ENCODE assay signal across 20 mouse cellular contexts in the genomic region with DNA sequence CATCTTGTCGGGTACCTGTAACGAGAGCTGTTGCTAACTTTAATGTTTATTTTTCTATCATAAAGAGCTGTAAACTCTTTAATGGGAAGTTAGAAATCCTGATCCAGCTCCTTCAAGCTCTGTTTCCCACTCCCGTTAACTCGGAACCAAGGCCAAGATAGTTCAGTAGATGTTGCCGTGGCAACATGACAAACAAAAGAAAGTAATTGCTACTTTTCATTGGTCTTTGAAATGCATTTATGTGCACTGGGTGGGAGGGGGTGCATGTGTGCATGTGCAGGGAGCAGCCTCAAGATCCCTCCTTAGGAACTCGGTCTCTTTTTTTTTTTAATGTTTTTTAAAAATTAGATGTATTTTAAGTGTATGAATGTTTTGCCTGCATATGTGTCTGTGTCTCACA. TPM values are rescaled to one million over a fixed set of nuclear protein-coding genes. Genes with fewer than 3 reads are reported as not detected.
DNase-seq lines count a peak whose midpoint lies in the region; ATAC-seq and TF ChIP-seq lines count a peak whose summit lies in the region.
"Had no signal": no experiment of that assay in that cellular context is flagged by ENCODE, and none has a peak within 500 bp of the region (broad histone marks: within the 10 kb centered on the region; RNA-seq: fewer than 3 reads in every experiment).

No protein-coding gene starts in this region.

- no peak overlapping the region for H3K27ac ChIP-seq in forebrain, embryonic 13.5 days
- no peak overlapping the region for H3K27ac ChIP-seq in forebrain, embryonic 11.5 days (ENCODE audit: low read depth, low read length)
- no peak overlapping the region for H3K27ac ChIP-seq in forebrain, postnatal 0 days (ENCODE audit: low read depth, low read length)
- H3K27ac ChIP-seq: heart, embryonic 10.5 days; layer of hippocampus, adult 2 months; liver, embryonic 12.5 days; lung, embryonic 15.5 days had no signal

- no peak overlapping the region for H3K9ac ChIP-seq in forebrain, embryonic 13.5 days
- H3K9ac ChIP-seq in forebrain, embryonic 11.5 days (ENCODE audit: low read length) = no peak overlapping the region
- H3K9ac ChIP-seq in forebrain, postnatal 0 days = no peak overlapping the region
- H3K9ac ChIP-seq: liver, embryonic 12.5 days; lung, embryonic 15.5 days had no signal

- ATAC-seq in forebrain, embryonic 13.5 days = peak; percentile 58; the same call in 1 of the 2 replicates
- no peak for ATAC-seq in forebrain, embryonic 11.5 days (replicated peaks; ENCODE audit: low FRiP score)
- peak; percentile 81 for ATAC-seq in forebrain, postnatal 0 days
- ATAC-seq: liver, embryonic 12.5 days had no signal

- peaks cover 42% of the 10 kb centered on the region for H3K36me3 ChIP-seq in forebrain, embryonic 13.5 days (ENCODE audit: poor library complexity, severe bottlenecking)
- peaks cover 5% of the 10 kb centered on the region; the same call in 1 of the 2 replicates for H3K36me3 ChIP-seq in forebrain, embryonic 11.5 days (ENCODE audit: control insufficient read depth, insufficient read depth, low read length)
- H3K36me3 ChIP-seq in forebrain, postnatal 0 days (ENCODE audit: insufficient read depth) = peaks cover 17% of the 10 kb centered on the region

- no peak overlapping the region for H3K4me2 ChIP-seq in forebrain, embryonic 13.5 days
- H3K4me2 ChIP-seq in forebrain, embryonic 11.5 days (ENCODE audit: low read depth, low read length, severe bottlenecking) = no peak overlapping the region
- H3K4me2 ChIP-seq in forebrain, postnatal 0 days (ENCODE audit: low read depth) = no peak overlapping the region
- H3K4me2 ChIP-seq: liver, embryonic 12.5 days; lung, embryonic 15.5 days had no signal

- WGBS in forebrain, embryonic 13.5 days = 28% methylated on average over 6 of the region's 6 CpGs
- 49% methylated on average over 6 of the region's 6 CpGs for WGBS in forebrain, embryonic 11.5 days
- WGBS in forebrain, postnatal 0 days = 16% methylated on average over 6 of the region's 6 CpGs

- peaks cover 21% of the 10 kb centered on the region for H3K4me1 ChIP-seq in forebrain, embryonic 13.5 days
- H3K4me1 ChIP-seq in forebrain, embryonic 11.5 days (replicated peaks; ENCODE audit: control insufficient read depth, insufficient read depth, low read length) = 0 out of 2 replicates have a peak, but pooled peaks cover 2% of the 10 kb centered on the region
- H3K4me1 ChIP-seq in forebrain, postnatal 0 days (ENCODE audit: insufficient read depth) = no peaks in the 10 kb centered on the region
- H3K4me1 ChIP-seq: heart, embryonic 10.5 days; liver, embryonic 12.5 days; lung, embryonic 15.5 days had no signal

- H3K27me3 ChIP-seq in forebrain, embryonic 13.5 days = no peaks in the 10 kb centered on the region
- H3K27me3 ChIP-seq in forebrain, embryonic 11.5 days (ENCODE audit: control insufficient read depth, insufficient read depth, low read length) = no peaks in the 10 kb centered on the region
- H3K27me3 ChIP-seq in forebrain, postnatal 0 days (ENCODE audit: insufficient read depth, low read length) = no peaks in the 10 kb centered on the region
- H3K27me3 ChIP-seq: liver, embryonic 12.5 days; lung, embryonic 15.5 days had no signal

- TF ChIP-seq CTCF in forebrain, postnatal 0 days (IDR thresholded peaks at IDR 0.05; ENCODE audit: low read depth) = no peak

- no peak overlapping the region for H3K4me3 ChIP-seq in forebrain, embryonic 13.5 days
- H3K4me3 ChIP-seq in forebrain, embryonic 11.5 days (ENCODE audit: low read depth, low read length) = no peak overlapping the region
- no peak overlapping the region for H3K4me3 ChIP-seq in forebrain, postnatal 0 days (ENCODE audit: low read depth, low read length)
- H3K4me3 ChIP-seq: heart, embryonic 10.5 days; layer of hippocampus, adult 2 months; liver, embryonic 12.5 days; lung, embryonic 15.5 days had no signal

- H3K9me3 ChIP-seq in forebrain, embryonic 13.5 days (replicated peaks) = no peaks in the 10 kb centered on the region
- no peaks in the 10 kb centered on the region for H3K9me3 ChIP-seq in forebrain, embryonic 11.5 days (ENCODE audit: control insufficient read depth, low read length)
- no peaks in the 10 kb centered on the region for H3K9me3 ChIP-seq in forebrain, postnatal 0 days (ENCODE audit: low read length)
- H3K9me3 ChIP-seq: heart, embryonic 10.5 days; liver, embryonic 12.5 days; lung, embryonic 15.5 days had no signal

- DNase-seq in forebrain, embryonic 11.5 days (ENCODE audit: low spot score) = no peak
- peak; percentile 17 for DNase-seq in lung, postnatal 36 days
- no peak for DNase-seq in lung, postnatal 25 days (ENCODE audit: low spot score)
- DNase-seq in brain, embryonic 18.5 days (ENCODE audit: low read depth, low spot score) = peak; percentile 39
- DNase-seq in forebrain, postnatal 0 days = peak; percentile 61
- no peak for DNase-seq in gastrocnemius, postnatal 4 days (ENCODE audit: low spot score in 2 of 2)
- DNase-seq in gastrocnemius, adult 8-10 months (ENCODE audit: low spot score in 2 of 2) = no peak
- DNase-seq: adrenal gland, postnatal 25 days; cerebellum, postnatal 10 days; gastrocnemius, postnatal 36 days; heart, postnatal 14 days; left cerebral cortex, postnatal 4 days; right cerebral cortex, postnatal 4 days; thymus, postnatal 25 days had no signal

RNA-seq across cellular contexts. Expression of gene Kcnh3, which starts 29.6 kb away (rescaled TPM):
- 2.3 and 2.5 TPM in 2 replicates for polyA plus RNA-seq in forebrain, embryonic 13.5 days (2015; fragmentation: Nextera tagmentation; extraction: Ambion mirVana)
- polyA plus RNA-seq in forebrain, embryonic 11.5 days (2014; fragmentation: Nextera tagmentation; extraction: Ambion mirVana) = 0.08 and 0.12 TPM in 2 replicates
- 22.9 and 435 TPM in 2 replicates for total RNA-seq in forebrain, postnatal 0 days (2014; rRNA removed)
- polyA plus RNA-seq in forebrain, postnatal 0 days (2015; fragmentation: Nextera tagmentation; extraction: Ambion mirVana) = 7.7 and 8.2 TPM in 2 replicates
- total RNA-seq in gastrocnemius, postnatal 4 days (2021) = under 1 TPM; 0.10 to 0.13 TPM
- not detected for total RNA-seq in gastrocnemius, adult 8-10 months (2022)
- total RNA-seq: megakaryocyte-erythroid progenitor cell, adult 5-6 weeks had no signal
- polyA plus RNA-seq: liver, embryonic 12.5 days had no signal

RNA-seq across cellular contexts. Expression of gene Mcrs1, which starts 56.7 kb away (rescaled TPM):
- polyA plus RNA-seq in forebrain, embryonic 13.5 days (2015; fragmentation: Nextera tagmentation; extraction: Ambion mirVana) = 198 and 213 TPM in 2 replicates
- polyA plus RNA-seq in forebrain, embryonic 11.5 days (2014; fragmentation: Nextera tagmentation; extraction: Ambion mirVana) = 194 and 204 TPM in 2 replicates
- total RNA-seq in forebrain, postnatal 0 days (2014; rRNA removed) = 231 and 250 TPM in 2 replicates
- 242 and 258 TPM in 2 replicates for polyA plus RNA-seq in forebrain, postnatal 0 days (2015; fragmentation: Nextera tagmentation; extraction: Ambion mirVana)
- 10 to 100 TPM; 55.6 to 59.3 TPM for total RNA-seq in gastrocnemius, postnatal 4 days (2021)
- 10 to 100 TPM; 18.8 to 34.0 (median 26.1) TPM for total RNA-seq in gastrocnemius, adult 8-10 months (2022)

Comparison
In these comparisons a context has a peak if more than half of its experiments do, and no peak if none do; other contexts are left out.
1. DNase-seq: peak in lung, postnatal 36 days (single experiment), brain, embryonic 18.5 days (single experiment) and forebrain, postnatal 0 days (single experiment); none in forebrain, embryonic 11.5 days (single experiment), lung, postnatal 25 days (single experiment), gastrocnemius, postnatal 4 days (0 of 2) and gastrocnemius, adult 8-10 months (0 of 2).
2. RNA of gene Kcnh3, which starts 29.6 kb away (total RNA-seq): 22.9 to 435 TPM in forebrain, postnatal 0 days; 0.10 to 0.13 TPM in gastrocnemius, postnatal 4 days and not detected in gastrocnemius, adult 8-10 months; every median in the first group is over 10 times any median in the second.